Mouse (Mus musculus) thymus, adult 2 months (tissue): ENCODE data around the gene Jmy. TPM values are rescaled to one million over a fixed set of nuclear protein-coding genes. Genes with fewer than 3 reads are reported as not detected.

Experiments used
- DNase-seq: peaks from one replicate; pipeline ENCODE4 v3.0.0; 2021
- H3K27ac ChIP-seq: fragments of 200-500 bp; 2 replicates; pipeline ENCODE4 v1.5.1; 2012; ENCODE audit warnings: low read length, control low read depth; ENCODE audit not compliant: control insufficient read depth, insufficient read depth
- H3K27me3 ChIP-seq: fragments of 200-500 bp; 2 replicates; pipeline ENCODE4 v1.6.1; 2012; ENCODE audit warnings: mild to moderate bottlenecking, low read length, moderate library complexity, mixed read lengths; ENCODE audit not compliant: control insufficient read depth, insufficient read depth
- H3K36me3 ChIP-seq: fragments of 200-500 bp; 2 replicates; pipeline ENCODE4 v1.6.1; 2012; ENCODE audit warnings: mild to moderate bottlenecking, low read length, moderate library complexity; ENCODE audit not compliant: control insufficient read depth, insufficient read depth
- H3K4me1 ChIP-seq: fragments of 200-500 bp; replicated peaks from 2 replicates; pipeline ENCODE4 v1.6.1; 2012; ENCODE audit warnings: low read length; ENCODE audit not compliant: control insufficient read depth, insufficient read depth
- H3K4me3 ChIP-seq: fragments of 200-500 bp; 2 replicates; pipeline ENCODE4 v1.5.1; 2012; ENCODE audit warnings: mild to moderate bottlenecking, low read length, control low read depth, moderate library complexity; ENCODE audit not compliant: control insufficient read depth, insufficient read depth
- CTCF ChIP-seq: fragments of 200-500 bp; IDR thresholded peaks from 2 replicates; pipeline ENCODE4 v1.5.1; 2012; ENCODE audit warnings: mild to moderate bottlenecking, control low read depth, low read length, moderate library complexity, borderline replicate concordance; ENCODE audit not compliant: control insufficient read depth, poor library complexity, insufficient read depth; ENCODE audit errors: extremely low read depth
- POLR2A ChIP-seq: fragments of 200-500 bp; IDR thresholded peaks from 2 replicates; pipeline ENCODE4 v1.6.1; 2012; ENCODE audit warnings: mild to moderate bottlenecking, low read length, control low read depth, moderate library complexity; ENCODE audit not compliant: control insufficient read depth, poor library complexity, insufficient read depth; ENCODE audit errors: extremely low read depth
- WGBS: fragments of 180-500 bp; shearing (Covaris S2); methylation state at CpG from one replicate; pipeline ENCODE4 v1.1.7; 2018; 5-methylcytosine and 5-hydroxymethylcytosine counted together
- polyA plus RNA-seq: library from polyadenylated mRNA; depleted of rRNA; stranded (reverse); fragments of >200 nt; gene quantifications from 2 replicates; pipeline ENCODE4 v1.2.3, GENCODE M21; 2012

The Jmy gene
- polyA plus RNA-seq, 1 experiment = 9.2 TPM

- H3K27ac ChIP-seq = no peak overlapping the region
- no peak overlapping the region for H3K4me3 ChIP-seq
- peaks cover 2% of the 10 kb centered on the region; the same call in 1 of the 2 replicates for H3K4me1 ChIP-seq
- H3K27me3 ChIP-seq = no peaks in the 10 kb centered on the region
- H3K36me3 ChIP-seq = no peaks in the 10 kb centered on the region
- TF ChIP-seq POLR2A = no peak
- no peak for TF ChIP-seq CTCF
- 28% methylated on average over 1 of the region's 1 CpGs for WGBS
- no peak for DNase-seq
Observed at GRCm38 (mm10) chr13:93496977-93497376, 2.6 kb downstream of the Jmy start.

- WGBS = 100% methylated on average over 2 of the region's 2 CpGs
- Histone ChIP-seq H3K4me1 (no peaks in the 10 kb centered on the region), H3K27me3 (no peaks in the 10 kb centered on the region), H3K36me3 (no peaks in the 10 kb centered on the region), H3K4me3 (no peak overlapping the region), H3K27ac (no peak overlapping the region)
- TF ChIP-seq POLR2A (no peak), CTCF (no peak)
- DNase-seq = no peak
Observed at GRCm38 (mm10) chr13:93488510-93488909, 11.1 kb downstream of the Jmy start.

GRCm38 (mm10) chr13:93487734-93488133 is 11.9 kb downstream of the Jmy start:
- TF ChIP-seq POLR2A (no peak), CTCF (no peak)
- Histone ChIP-seq H3K36me3 (no peaks in the 10 kb centered on the region), H3K27ac (no peak overlapping the region), H3K4me3 (no peak overlapping the region), H3K4me1 (no peaks in the 10 kb centered on the region), H3K27me3 (no peaks in the 10 kb centered on the region)
- over 99% methylated on average over 8 of the region's 8 CpGs for WGBS
- DNase-seq = no peak

GRCm38 (mm10) chr13:93484276-93484675 is 15.3 kb downstream of the Jmy start:
- no peak for TF ChIP-seq CTCF
- TF ChIP-seq POLR2A = no peak
- WGBS = 98% methylated on average over 3 of the region's 3 CpGs
- H3K36me3 ChIP-seq = no peaks in the 10 kb centered on the region
- DNase-seq = no peak
- H3K27ac ChIP-seq = no peak overlapping the region
- H3K4me3 ChIP-seq = no peak overlapping the region
- H3K4me1 ChIP-seq = no peaks in the 10 kb centered on the region
- no peaks in the 10 kb centered on the region for H3K27me3 ChIP-seq

- TF ChIP-seq CTCF (no peak), POLR2A (no peak)
- H3K27me3 ChIP-seq = no peaks in the 10 kb centered on the region
- 89% methylated on average over 3 of the region's 3 CpGs for WGBS
- H3K4me1 ChIP-seq = no peaks in the 10 kb centered on the region
- H3K36me3 ChIP-seq = no peaks in the 10 kb centered on the region
- DNase-seq = no peak
- no peak overlapping the region for H3K27ac ChIP-seq
- no peak overlapping the region for H3K4me3 ChIP-seq
Observed at GRCm38 (mm10) chr13:93481110-93481509, 18.5 kb downstream of the Jmy start.

- DNase-seq = no peak
- no peaks in the 10 kb centered on the region for H3K4me1 ChIP-seq
- TF ChIP-seq CTCF (no peak), POLR2A (no peak)
- 37% methylated on average over 3 of the region's 3 CpGs for WGBS
- H3K27me3 ChIP-seq = no peaks in the 10 kb centered on the region
- H3K4me3 ChIP-seq = no peak overlapping the region
- no peak overlapping the region for H3K27ac ChIP-seq
- H3K36me3 ChIP-seq = no peaks in the 10 kb centered on the region
Observed at GRCm38 (mm10) chr13:93478344-93478743, 21.3 kb downstream of the Jmy start.

GRCm38 (mm10) chr13:93468355-93468754 is 31.3 kb downstream of the Jmy start:
- H3K27ac ChIP-seq = no peak overlapping the region
- no peak for TF ChIP-seq POLR2A
- TF ChIP-seq CTCF = no peak
- 99% methylated on average over 3 of the region's 3 CpGs for WGBS
- H3K4me3 ChIP-seq = no peak overlapping the region
- H3K36me3 ChIP-seq = peaks cover 19% of the 10 kb centered on the region
- H3K4me1 ChIP-seq = no peaks in the 10 kb centered on the region
- H3K27me3 ChIP-seq = no peaks in the 10 kb centered on the region
- no peak for DNase-seq
